Mouse (Mus musculus) urinary bladder, postnatal 14 days (tissue): ENCODE data around the gene Spata32.
"Not testable (repeated sequence)": the region's sequence is repeated elsewhere in the genome, so short reads cannot be mapped to it uniquely, and the experiment has no call there.

Source experiments
- DNase-seq: peaks from one replicate; pipeline ENCODE4 v3.0.0; 2021; ENCODE audit warnings: low spot score

Spata32 gene

DNA sequence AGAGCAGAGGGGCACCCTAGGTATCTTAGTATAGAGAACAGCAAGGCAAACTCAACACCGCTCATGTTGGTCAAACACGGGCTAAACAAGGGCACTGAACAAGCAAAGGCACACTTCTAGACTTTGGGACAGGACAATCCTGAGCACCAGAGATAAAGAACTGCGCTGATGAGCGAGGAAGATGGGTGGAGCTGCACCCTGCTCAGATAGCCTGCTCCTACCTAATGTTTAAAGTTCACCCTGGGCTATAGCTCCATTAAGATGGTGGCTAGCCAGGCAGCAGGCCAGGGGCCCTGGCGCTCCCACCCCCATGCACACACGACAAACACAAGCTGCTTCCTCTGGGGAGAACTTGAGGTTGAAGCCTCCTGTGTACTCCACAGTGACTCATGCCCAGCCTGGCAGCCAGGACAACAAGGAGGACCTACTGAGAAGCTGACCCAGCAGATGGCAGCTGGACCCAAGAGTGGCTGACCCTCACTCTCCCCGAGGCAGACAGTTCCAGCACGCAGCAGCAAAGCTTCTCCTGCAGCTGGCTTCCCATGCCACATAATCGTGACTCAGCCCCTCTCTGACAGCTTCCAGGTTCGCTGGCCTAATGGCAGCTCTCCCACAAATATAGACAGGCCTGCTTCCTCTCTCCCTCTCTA, 28.0 kb upstream of the Spata32 start:
- DNase-seq, result peak; percentile 62

GRCm38 (mm10) chr11:103244856-103245255, 26.6 kb upstream of the Spata32 start:
- no peak for DNase-seq

- no peak for DNase-seq
Measured at GRCm38 (mm10) chr11:103240740-103241139, 22.5 kb upstream of the Spata32 start.

DNA sequence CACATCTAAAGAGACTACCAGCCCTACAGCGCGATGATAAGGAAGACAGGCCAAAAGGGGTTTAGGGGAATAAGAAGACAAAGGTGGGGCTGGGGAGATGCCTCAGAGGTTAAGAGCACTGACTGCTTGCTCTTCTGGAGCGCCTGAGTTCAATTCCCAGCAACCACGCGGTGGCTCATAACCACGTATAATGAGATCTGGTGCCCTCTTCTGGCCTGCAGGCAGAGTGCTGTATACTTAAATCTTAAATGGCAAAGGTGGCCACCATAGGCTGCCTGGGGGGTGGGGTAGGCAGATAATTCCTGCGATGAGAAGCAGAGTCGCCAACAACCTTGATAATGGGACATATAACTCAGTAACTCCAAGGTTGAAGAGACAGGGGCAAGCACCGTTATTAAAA, 19.5 kb upstream of the Spata32 start:
- no peak for DNase-seq

GRCm38 (mm10) chr11:103236903-103237302, 18.7 kb upstream of the Spata32 start:
- DNase-seq, result peak; percentile 83

DNA sequence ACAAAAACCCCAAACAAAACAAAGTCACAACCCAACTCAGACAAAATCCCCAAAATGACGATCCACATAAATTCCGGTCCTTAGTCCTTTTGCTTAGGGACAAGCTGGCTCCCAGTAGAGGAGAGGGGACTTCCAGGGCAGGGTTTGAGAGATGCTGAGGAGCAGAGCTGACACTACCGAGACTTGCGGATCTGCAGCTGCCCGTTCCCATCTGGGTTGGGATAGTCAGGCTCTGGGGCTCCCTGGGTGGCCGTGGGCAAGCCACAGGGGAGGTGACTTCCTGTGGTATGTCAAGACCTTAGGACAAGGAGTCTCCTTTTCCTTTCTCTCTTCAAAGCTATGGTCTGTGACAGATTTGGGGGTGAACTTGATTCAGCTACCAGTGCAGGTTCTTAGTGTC, 18.2 kb upstream of the Spata32 start:
- DNase-seq, result no peak

GRCm38 (mm10) chr11:103235702-103236101, 17.5 kb upstream of the Spata32 start:
- DNase-seq, result no peak

- no peak for DNase-seq
Measured at GRCm38 (mm10) chr11:103234447-103234846, 16.2 kb upstream of the Spata32 start.

- DNase-seq, result peak; percentile 83
Measured at GRCm38 (mm10) chr11:103232966-103233365, 14.7 kb upstream of the Spata32 start.

- no peak for DNase-seq
Measured at GRCm38 (mm10) chr11:103231367-103231766, 13.1 kb upstream of the Spata32 start.

DNA sequence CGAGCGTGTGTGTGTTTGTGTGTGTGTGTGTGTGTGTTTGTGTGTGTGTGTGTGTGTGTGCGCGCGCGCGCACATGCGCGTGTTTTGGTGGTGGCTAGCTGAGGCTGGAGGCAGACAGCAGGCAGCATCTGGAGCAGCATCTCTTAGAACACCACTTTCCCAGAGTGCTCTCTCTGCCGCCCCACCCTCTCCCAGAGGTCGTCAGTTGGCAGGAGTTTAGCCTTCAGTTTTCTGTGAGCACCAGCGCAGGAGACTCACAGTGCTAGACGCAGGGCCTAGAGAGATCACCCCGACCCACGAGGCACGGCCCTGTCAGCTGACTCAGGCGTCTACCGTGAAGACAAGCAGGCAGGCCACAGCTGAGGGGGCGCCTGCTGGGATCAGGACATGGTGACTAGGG, 12.4 kb upstream of the Spata32 start:
- no peak for DNase-seq

GRCm38 (mm10) chr11:103229608-103230007, 11.4 kb upstream of the Spata32 start:
- DNase-seq, result no peak

DNA sequence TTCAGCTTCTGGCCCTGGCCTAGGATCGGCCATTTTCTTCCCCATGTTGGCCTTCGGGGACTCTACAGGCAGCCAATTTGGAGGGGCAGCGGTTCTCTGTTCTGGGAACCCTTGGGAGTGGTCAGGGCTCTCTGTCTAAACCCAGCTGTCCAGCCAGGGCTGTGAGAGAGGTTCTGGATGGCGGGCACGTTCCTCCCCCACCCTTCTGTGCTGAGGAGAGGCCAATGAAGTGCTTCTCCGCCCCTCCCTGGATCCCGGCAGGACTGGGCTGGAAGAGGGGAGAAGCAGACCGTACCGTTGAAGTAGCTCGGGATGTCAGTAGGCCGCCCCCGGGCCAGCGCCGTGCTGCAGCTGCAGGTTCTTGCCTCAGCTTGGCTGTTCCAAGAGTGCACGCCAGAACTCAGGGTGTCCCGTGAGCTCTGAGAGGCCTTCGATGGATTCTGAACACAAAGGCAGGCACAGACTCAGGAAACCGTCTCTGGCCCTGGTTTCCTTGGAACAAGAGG, 5.8 kb upstream of the Spata32 start:
- DNase-seq, result no peak

GRCm38 (mm10) chr11:103223444-103223843, 5.2 kb upstream of the Spata32 start:
- DNase-seq, result no peak

DNA sequence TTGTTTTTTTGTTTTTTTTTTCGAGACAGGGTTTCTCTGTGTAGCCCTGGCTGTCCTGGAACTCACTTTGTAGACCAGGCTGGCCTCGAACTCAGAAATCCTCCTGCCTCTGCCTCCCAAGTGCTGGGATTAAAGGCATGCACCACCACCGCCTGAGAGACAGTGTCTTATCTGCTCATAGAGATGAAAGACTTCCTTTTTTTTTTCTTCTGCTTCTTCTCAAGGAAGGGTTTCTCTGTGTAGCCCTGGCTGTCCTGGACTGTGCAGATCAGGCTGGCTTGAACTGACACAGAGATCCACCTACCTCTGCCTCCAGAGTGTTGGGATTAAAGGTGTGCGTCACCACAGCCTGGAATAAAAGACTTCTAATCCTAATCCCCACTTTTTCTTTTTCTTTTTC, 4.5 kb upstream of the Spata32 start:
- DNase-seq, result not testable (repeated sequence)

DNA sequence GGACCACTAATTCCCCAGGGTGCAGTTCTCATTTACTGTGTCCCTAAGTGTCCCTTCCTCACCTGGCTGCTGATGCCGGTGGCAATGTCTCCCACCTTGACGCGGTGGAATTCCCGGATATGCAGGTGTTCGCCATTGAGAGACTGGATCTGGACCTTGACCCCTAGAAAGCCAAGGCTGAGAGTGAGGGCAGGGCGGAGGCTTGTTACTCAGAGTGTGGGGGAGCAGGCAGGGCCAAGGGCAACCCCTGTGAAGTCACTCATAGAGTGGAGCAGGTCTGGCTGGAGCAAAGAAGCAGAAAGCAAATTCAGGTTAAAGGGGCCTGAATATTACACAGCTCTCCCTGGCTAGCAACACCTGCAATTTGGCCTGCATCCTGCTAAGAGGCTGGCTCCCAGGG, 3.2 kb upstream of the Spata32 start:
- DNase-seq, result no peak

DNA sequence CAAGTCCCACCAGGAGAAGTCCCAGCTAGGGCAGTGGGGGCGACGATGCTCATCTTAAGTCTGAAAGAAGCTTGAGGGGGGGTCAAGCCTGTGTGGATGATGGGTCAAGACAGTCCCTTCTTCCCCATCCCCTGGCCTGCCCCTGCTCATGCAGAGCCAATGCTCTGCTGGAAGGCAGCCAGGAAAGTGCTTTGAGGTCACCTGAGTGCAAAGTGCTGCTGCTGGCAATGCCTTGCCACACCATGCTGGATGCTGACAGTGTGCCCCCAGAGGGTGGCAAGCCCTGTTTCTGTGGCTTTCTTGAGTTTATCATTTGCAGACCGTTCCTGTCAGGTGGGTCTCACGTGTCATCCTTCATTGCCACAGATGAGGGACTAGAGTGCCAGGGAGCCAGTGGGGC, 1.8 kb upstream of the Spata32 start:
- no peak for DNase-seq

GRCm38 (mm10) chr11:103219259-103219658, 1.0 kb upstream of the Spata32 start:
- DNase-seq, result no peak

GRCm38 (mm10) chr11:103218517-103218901, 277 bp upstream of the Spata32 start:
- no peak for DNase-seq

DNA sequence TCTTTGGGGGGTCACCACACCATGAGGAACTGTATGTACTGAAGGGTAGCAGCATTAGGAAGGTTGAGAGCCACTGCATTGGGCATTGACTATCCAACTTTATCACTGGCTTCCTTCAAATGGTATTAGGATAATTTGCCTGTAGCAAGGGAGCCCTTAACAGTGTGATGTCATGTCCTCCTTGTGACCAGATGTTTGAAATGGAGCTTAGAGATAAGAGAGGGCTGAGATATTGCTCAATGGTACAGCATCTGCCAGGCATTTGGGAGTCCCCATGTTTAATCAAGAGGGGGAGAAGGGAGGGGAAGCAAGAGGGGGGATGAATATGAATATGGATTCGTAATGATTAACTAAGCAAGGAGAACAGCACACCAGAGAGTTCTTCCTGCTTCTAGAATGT, 2.9 kb downstream of the Spata32 start:
- no peak for DNase-seq

- no peak for DNase-seq
Measured at GRCm38 (mm10) chr11:103213712-103214111, 4.5 kb downstream of the Spata32 start.

GRCm38 (mm10) chr11:103210291-103210690, 7.9 kb downstream of the Spata32 start:
- no peak for DNase-seq

DNA sequence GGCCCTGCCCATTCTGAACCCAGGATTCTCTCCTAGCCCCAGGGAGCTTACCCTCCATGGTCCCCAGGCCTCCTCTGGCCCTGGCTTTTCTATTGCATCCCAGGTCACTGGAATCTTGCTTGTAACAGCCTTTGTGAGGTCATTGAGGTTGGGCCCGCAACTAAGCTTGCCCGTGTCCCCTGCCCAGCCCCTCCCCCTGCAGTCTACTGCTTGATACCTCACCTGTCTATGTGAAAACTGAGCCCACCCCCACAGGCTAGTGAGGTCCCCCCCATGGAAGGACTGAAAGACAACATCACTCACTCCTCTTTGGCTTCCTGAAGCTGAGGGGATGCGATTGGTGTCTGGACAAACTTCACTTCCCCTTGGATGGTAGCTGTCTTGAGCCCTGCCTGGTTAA, 9.8 kb downstream of the Spata32 start, which contains the start of gene 1700023F06Rik:
Gene 1700023F06Rik, minus strand, starts transcription at position 101 of the 400 bp plus-strand sequence.
- DNase-seq, result no peak

DNA sequence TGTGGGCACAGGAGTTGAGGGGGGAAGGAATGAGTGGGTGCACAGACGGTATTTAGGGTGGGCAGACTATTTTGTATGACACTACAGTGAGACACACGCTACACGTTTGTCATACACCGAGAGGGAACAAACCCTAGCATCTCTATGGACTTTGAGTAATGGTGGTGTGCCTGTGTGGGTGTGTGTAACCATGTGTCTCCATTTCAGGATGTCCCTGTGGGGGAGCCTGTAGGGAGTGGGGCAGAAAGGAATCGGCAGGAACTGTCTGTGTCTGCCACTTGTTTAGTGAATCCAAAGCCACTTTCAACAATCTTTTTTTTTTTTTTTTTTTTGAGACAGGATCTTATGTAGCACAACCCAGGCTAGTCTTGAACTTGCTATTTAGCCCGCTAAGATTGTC, 12.0 kb downstream of the Spata32 start:
- DNase-seq, result no peak
